Mouse (Mus musculus): ENCODE data around the gene Gm12789. TPM values are rescaled to one million over a fixed set of nuclear protein-coding genes. Genes with fewer than 3 reads are reported as not detected.
A peak's percentile ranks its signal among the peaks of the same experiment; 100 is the strongest.
"Not testable (repeated sequence)": the region's sequence is repeated elsewhere in the genome, so short reads cannot be mapped to it uniquely, and the experiment has no call there.

Gene Gm12789
- not detected in 2 replicates for total RNA-seq (2021)
- long read RNA-seq = 0 reads

- not testable (repeated sequence) for DNase-seq
These were observed at the start of gene Gm12789 for GRCm38 (mm10) chr4:101986326-101986725. Gene Gm12789 (plus strand): TSS chr4:101986626.

GRCm38 (mm10) chr4:101940107-101940506 lies 46.3 kb upstream of the Gm12789 start, which contains the start of gene Gm12794:
Gene Gm12794 (plus strand): TSS chr4:101940407.
- not testable (repeated sequence) for DNase-seq

GRCm38 (mm10) chr4:101980949-101981348 lies 5.5 kb upstream of the Gm12789 start, which contains the start of gene Gm12790:
Gene Gm12790 (minus strand): TSS chr4:101981049.
- DNase-seq = not testable (repeated sequence)

- DNase-seq = no peak
These were observed 748 bp upstream of the Gm12789 start for GRCm38 (mm10) chr4:101985678-101986077.

DNA sequence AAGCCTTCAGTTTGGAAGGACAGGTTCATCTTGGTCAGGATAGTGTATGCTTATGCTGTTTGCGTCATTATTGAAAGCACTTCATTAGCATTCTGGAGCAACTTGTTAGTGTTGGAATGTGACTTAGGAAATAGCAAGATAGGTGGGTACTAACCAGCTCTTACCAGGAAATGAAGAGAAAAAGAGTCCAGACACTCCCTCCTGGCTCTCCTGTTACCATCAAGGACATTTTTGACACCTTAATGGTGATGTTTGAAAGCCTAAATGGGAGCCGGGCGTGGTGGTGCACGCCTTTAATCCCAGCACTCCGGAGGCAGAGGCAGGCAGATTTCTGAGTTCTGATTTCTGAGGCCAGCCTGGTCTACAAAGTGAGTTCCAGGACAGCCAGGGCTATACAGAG lies 11.0 kb downstream of the Gm12789 start:
- no peak for DNase-seq

DNA sequence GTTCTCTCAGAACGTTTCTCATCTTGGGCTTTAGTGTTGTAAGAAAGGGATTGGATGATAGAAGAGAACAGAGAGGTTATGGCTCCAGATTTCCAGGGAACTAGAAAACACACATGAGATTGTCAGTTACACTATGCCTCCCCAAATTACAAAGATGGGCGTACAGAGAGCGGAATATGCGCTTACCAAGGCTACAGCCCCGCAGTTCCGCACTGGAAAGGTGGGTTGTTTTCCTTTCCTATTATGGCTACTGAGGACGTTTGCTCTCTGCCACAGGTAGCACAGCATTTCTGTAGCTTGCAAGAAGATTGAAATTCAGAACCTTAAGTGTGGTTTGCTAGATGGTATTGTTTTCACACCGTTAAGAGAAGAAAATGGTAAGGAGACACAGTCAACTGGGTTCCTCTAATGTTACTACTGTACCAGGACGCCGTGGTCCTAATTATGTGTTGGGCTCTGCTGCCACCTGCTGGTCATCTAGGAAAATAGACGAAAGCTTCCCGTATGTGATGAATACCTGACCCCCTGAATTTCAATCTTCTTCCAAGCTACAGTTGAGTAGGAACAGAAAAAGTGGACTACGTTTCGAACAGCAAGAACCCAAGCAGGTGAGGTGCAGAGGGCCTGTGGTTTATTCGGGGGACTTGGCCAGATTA lies 12.0 kb downstream of the Gm12789 start:
- peak; percentile 72 for DNase-seq

DNA sequence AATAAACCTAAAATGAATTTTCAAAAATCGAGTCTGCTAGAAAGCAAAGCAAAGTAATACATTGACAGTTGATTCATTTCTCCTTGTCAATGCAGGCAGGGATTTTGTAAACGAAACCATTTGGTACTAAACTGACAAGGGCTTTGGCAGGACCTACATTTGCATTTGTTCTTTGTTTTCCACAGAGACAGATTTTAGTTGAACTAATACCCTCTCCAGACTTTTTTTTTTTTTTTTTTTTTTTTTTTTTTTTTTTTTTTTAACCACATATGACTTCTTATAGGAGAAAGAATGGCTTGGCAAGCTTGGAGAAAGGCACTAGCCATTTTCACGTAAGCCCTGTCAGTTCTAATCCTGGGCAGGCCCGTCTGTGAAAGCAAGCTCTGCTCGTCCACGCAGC lies 40.2 kb downstream of the Gm12789 start:
- DNase-seq = no peak

Other genes with a start within 250 kb of the Gm12789 start
- gene B020004J07Rik, start 142.6 kb upstream of the Gm12789 start, total RNA-seq (2021) = not detected in 2 replicates
- gene C130073F10Rik, start 92.8 kb upstream of the Gm12789 start, total RNA-seq (2021) = not detected in 2 replicates
- not detected in 2 replicates for gene Gm12800, start 77.5 kb upstream of the Gm12789 start, total RNA-seq (2021)
- not detected in 2 replicates for gene Gm12794, start 46.2 kb upstream of the Gm12789 start, total RNA-seq (2021)
- gene Gm12790, start 5.6 kb upstream of the Gm12789 start, total RNA-seq (2021) = not detected in 2 replicates
- gene Pde4b, start 100.9 kb downstream of the Gm12789 start, total RNA-seq (2021) = 3.7 and 4.7 TPM in 2 replicates

Measured in adrenal gland, postnatal 25 days (tissue).